Mouse (Mus musculus) stomach, postnatal 0 days (tissue): ENCODE data around the gene Thbs3. TPM values are rescaled to one million over a fixed set of nuclear protein-coding genes. Genes with fewer than 3 reads are reported as not detected.

Experiments used
- ATAC-seq: fragments of 200-750 bp; cut with Nextera tagmentation; 2 replicates; pipeline ENCODE4 v1.8.0; 2017; ENCODE audit not compliant: low FRiP score, low TSS enrichment
- DNase-seq: peaks from one replicate; pipeline ENCODE4 v3.0.0-alpha.2; 2016; ENCODE audit warnings: low spot score
- H3K27ac ChIP-seq: fragments of 300-500 bp; sonication (generic); replicated peaks from 2 replicates; pipeline ENCODE4 v1.5.1; 2014; ENCODE audit warnings: mild to moderate bottlenecking, control low read depth
- H3K27me3 ChIP-seq: fragments of 300-500 bp; sonication (generic); 2 replicates; pipeline ENCODE4 v1.6.1; 2014; ENCODE audit warnings: low read length; ENCODE audit not compliant: control insufficient read depth, insufficient read depth
- H3K36me3 ChIP-seq: fragments of 300-500 bp; sonication (generic); 2 replicates; pipeline ENCODE4 v1.6.1; 2014; ENCODE audit warnings: low read length, mixed read lengths; ENCODE audit not compliant: control insufficient read depth, insufficient read depth
- H3K4me1 ChIP-seq: fragments of 300-500 bp; sonication (generic); replicated peaks from 2 replicates; pipeline ENCODE4 v1.6.1; 2014; ENCODE audit warnings: antibody characterized with exemption; ENCODE audit not compliant: control insufficient read depth, insufficient read depth
- H3K4me2 ChIP-seq: fragments of 300-500 bp; sonication (generic); replicated peaks from 2 replicates; pipeline ENCODE4 v1.6.1; 2014; ENCODE audit warnings: low read depth, mild to moderate bottlenecking, control low read depth, moderate library complexity
- H3K4me3 ChIP-seq: fragments of 300-500 bp; sonication (generic); 2 replicates; pipeline ENCODE4 v1.5.1; 2014; ENCODE audit warnings: low read depth, low read length, control low read depth
- H3K9ac ChIP-seq: fragments of 300-500 bp; sonication (generic); 2 replicates; pipeline ENCODE4 v1.6.1; 2014; ENCODE audit warnings: mild to moderate bottlenecking, low read length, control low read depth, mixed read lengths
- H3K9me3 ChIP-seq: fragments of 300-500 bp; sonication (generic); 2 replicates; pipeline ENCODE4 v1.6.1; 2016; ENCODE audit warnings: low read length; ENCODE audit not compliant: control insufficient read depth
- CTCF ChIP-seq: IDR thresholded peaks from 2 replicates; pipeline ENCODE4 v1.5.1; 2016; ENCODE audit warnings: antibody characterized with exemption, low read depth, mild to moderate bottlenecking, moderate library complexity
- EP300 ChIP-seq: optimal IDR thresholded peaks from 2 replicates; pipeline ENCODE3; 2016; ENCODE audit warnings: antibody characterized with exemption
- WGBS: fragments of 180-500 bp; shearing (Covaris S2); extraction: QIAGEN DNeasy Blood & Tissue Kit; methylation state at CpG from one replicate; pipeline ENCODE4 v1.1.7; 2014; 5-methylcytosine and 5-hydroxymethylcytosine counted together
- microRNA counts: library from miRNA; unstranded; fragments of <30 nt; microRNA quantifications from one replicate; lab custom pipeline; 2015
- microRNA-seq: library from miRNA; unstranded; fragments of <30 nt; microRNA quantifications from one replicate; pipeline ENCODE4, GENCODE M21; 2016
- polyA plus RNA-seq: library from polyadenylated mRNA; unstranded; fragments of >200 nt; fragmentation: Nextera tagmentation; extraction: Ambion mirVana; gene quantifications from 2 replicates; pipeline ENCODE4 v1.2.1, GENCODE M21; 2015

Gene Thbs3
- polyA plus RNA-seq, 1 experiment from 2014 or later: 25.5 TPM

- H3K9me3 ChIP-seq: no peaks in the 10 kb centered on the region
- no peaks in the 10 kb centered on the region for H3K36me3 ChIP-seq
- peaks cover 12% of the 10 kb centered on the region for H3K4me1 ChIP-seq
- under 1% methylated on average over 20 of the region's 20 CpGs for WGBS
- H3K4me3 ChIP-seq: peak overlapping the region; percentile 66
- no peaks in the 10 kb centered on the region for H3K27me3 ChIP-seq
- peak; percentile 82 for DNase-seq
- H3K4me2 ChIP-seq: peak overlapping the region; percentile 96
- H3K9ac ChIP-seq: peak overlapping the region; percentile 81
- peak overlapping the region; percentile 84 for H3K27ac ChIP-seq
- TF ChIP-seq EP300 (no peak), CTCF (no peak)
- peak; percentile 77 for ATAC-seq
Measured at GRCm38 (mm10) chr3:89266439-89266893, 51.5 kb downstream of the Thbs3 start.

GRCm38 (mm10) chr3:89268916-89269315 is 53.9 kb downstream of the Thbs3 start:
- no peak overlapping the region for H3K4me3 ChIP-seq
- peaks cover 12% of the 10 kb centered on the region for H3K4me1 ChIP-seq
- DNase-seq (no peak), ATAC-seq (no peak)
- peak overlapping the region; percentile 82 for H3K27ac ChIP-seq
- H3K9me3 ChIP-seq: no peaks in the 10 kb centered on the region
- 76% methylated on average over 8 of the region's 8 CpGs for WGBS
- no peak overlapping the region; the same call in 1 of the 2 replicates for H3K9ac ChIP-seq
- no peaks in the 10 kb centered on the region for H3K27me3 ChIP-seq
- H3K4me2 ChIP-seq: peak overlapping the region; percentile 69; the same call in 1 of the 2 replicates
- TF ChIP-seq CTCF (no peak), EP300 (no peak)
- peaks cover 9% of the 10 kb centered on the region for H3K36me3 ChIP-seq

GRCm38 (mm10) chr3:89270051-89270755 is 55.2 kb downstream of the Thbs3 start, which contains the start of gene Slc50a1:
Gene Slc50a1 (minus strand): TSS chr3:89270570.
- Histone ChIP-seq H3K27me3 (no peaks in the 10 kb centered on the region), H3K27ac (peak within 1 kb of the TSS; percentile 82), H3K36me3 (peaks cover 9% of the 10 kb centered on the region), H3K4me1 (peaks cover 12% of the 10 kb centered on the region), H3K4me2 (peak within 1 kb of the TSS; percentile 69), H3K9me3 (no peaks in the 10 kb centered on the region), H3K4me3 (peak within 1 kb of the TSS; percentile 51), H3K9ac (peak within 1 kb of the TSS; percentile 63)
- no peak for TF ChIP-seq EP300
- TF ChIP-seq CTCF: peak; percentile 77
- DNase-seq (peak; percentile 88), ATAC-seq (peak; percentile 43)
- WGBS: 1% methylated on average over 39 of the region's 39 CpGs

DNA sequence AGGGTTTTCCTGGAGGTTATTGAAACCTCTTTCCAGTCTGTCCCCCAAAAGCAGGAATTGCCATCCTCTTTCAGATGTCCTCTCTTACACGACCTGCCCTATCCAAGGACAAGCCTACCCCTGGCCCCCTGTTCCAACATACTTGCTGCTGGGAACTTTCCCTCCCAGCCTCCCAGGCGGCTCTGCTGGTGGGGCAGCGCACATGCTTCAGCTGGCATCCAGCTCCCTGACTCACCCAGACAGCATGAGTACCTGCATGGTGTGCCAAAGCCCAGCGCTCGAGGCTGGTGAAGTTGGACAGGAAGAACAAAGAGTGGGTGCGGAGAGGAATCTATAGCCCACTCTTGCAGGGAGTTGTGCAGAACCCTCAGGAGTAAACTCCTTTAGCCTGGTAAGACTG is 55.9 kb downstream of the Thbs3 start:
- 45% methylated on average over 6 of the region's 6 CpGs for WGBS
- DNase-seq (peak; percentile 56), ATAC-seq (peak; percentile 18; the same call in 1 of the 2 replicates)
- H3K27ac ChIP-seq: peak overlapping the region; percentile 82
- H3K9ac ChIP-seq: peak overlapping the region; percentile 63; the same call in 1 of the 2 replicates
- no peak overlapping the region for H3K4me3 ChIP-seq
- H3K9me3 ChIP-seq: no peaks in the 10 kb centered on the region
- H3K4me2 ChIP-seq: peak overlapping the region; percentile 69
- H3K4me1 ChIP-seq: peaks cover 12% of the 10 kb centered on the region
- peaks cover 9% of the 10 kb centered on the region for H3K36me3 ChIP-seq
- TF ChIP-seq EP300: no peak
- no peak for TF ChIP-seq CTCF
- H3K27me3 ChIP-seq: no peaks in the 10 kb centered on the region

- Histone ChIP-seq H3K27ac (no peak overlapping the region), H3K27me3 (no peaks in the 10 kb centered on the region), H3K36me3 (peaks cover 9% of the 10 kb centered on the region), H3K9me3 (no peaks in the 10 kb centered on the region), H3K4me3 (no peak overlapping the region), H3K4me2 (no peak overlapping the region), H3K4me1 (peaks cover 12% of the 10 kb centered on the region), H3K9ac (no peak overlapping the region)
- DNase-seq: peak; percentile 38
- 60% methylated on average over 6 of the region's 6 CpGs for WGBS
- ATAC-seq: no peak
- TF ChIP-seq CTCF (no peak), EP300 (no peak)
Measured at GRCm38 (mm10) chr3:89271760-89272159, 56.8 kb downstream of the Thbs3 start.

GRCm38 (mm10) chr3:89276061-89276460 is 61.1 kb downstream of the Thbs3 start:
- no peak for DNase-seq
- Histone ChIP-seq H3K9me3 (no peaks in the 10 kb centered on the region), H3K27me3 (no peaks in the 10 kb centered on the region), H3K27ac (no peak overlapping the region), H3K9ac (no peak overlapping the region), H3K4me2 (peak overlapping the region; percentile 91), H3K4me1 (peaks cover 9% of the 10 kb centered on the region; the same call in 1 of the 2 replicates), H3K4me3 (no peak overlapping the region), H3K36me3 (peaks cover 9% of the 10 kb centered on the region)
- TF ChIP-seq CTCF: no peak
- no peak for TF ChIP-seq EP300
- 91% methylated on average over 13 of the region's 13 CpGs for WGBS
- ATAC-seq: no peak

MicroRNAs within 50 kb of the gene (microRNA counts, 519-probe panel; counts per million panel counts)
- not detected for microRNA mmu-miR-92b (lab: Ali Mortazavi, UCI)

Small RNA genes lying within 50 kb of the gene (microRNA-seq; reads per million reads assigned to microRNA genes)
- gene Mir92b: 45.7 reads per million, percentile 34 among the genes with 10 or more reads in this experiment

Other genes starting within 250 kb of the Thbs3 start
- 19.4 and 22.0 TPM in 2 replicates for gene Rusc1, start 121.9 kb upstream of the Thbs3 start, polyA plus RNA-seq
- gene Gm43738, start 114.1 kb upstream of the Thbs3 start, polyA plus RNA-seq: 0.17 TPM in 1 of 2 replicates, not detected in the other
- gene Fdps, start 113.2 kb upstream of the Thbs3 start, polyA plus RNA-seq: 372 and 379 TPM in 2 replicates
- gene Pklr, start 79.0 kb upstream of the Thbs3 start, polyA plus RNA-seq: 6.6 and 6.8 TPM in 2 replicates
- gene Hcn3, start 55.0 kb upstream of the Thbs3 start, polyA plus RNA-seq: 0.45 and 0.71 TPM in 2 replicates
- 10.2 and 11.3 TPM in 2 replicates for gene Clk2, start 50.4 kb upstream of the Thbs3 start, polyA plus RNA-seq
- gene Scamp3, start 37.7 kb upstream of the Thbs3 start, polyA plus RNA-seq: 65.4 and 66.3 TPM in 2 replicates
- 7.5 and 9.1 TPM in 2 replicates for gene Fam189b, start 32.0 kb upstream of the Thbs3 start, polyA plus RNA-seq
- 98.5 and 112 TPM in 2 replicates for gene Gba, start 12.3 kb upstream of the Thbs3 start, polyA plus RNA-seq
- gene Mtx1, start 11.9 kb downstream of the Thbs3 start, polyA plus RNA-seq: 129 and 133 TPM in 2 replicates
- gene Muc1, start 13.9 kb downstream of the Thbs3 start, polyA plus RNA-seq: 212 and 255 TPM in 2 replicates
- gene Krtcap2, start 30.8 kb downstream of the Thbs3 start, polyA plus RNA-seq: 266 and 314 TPM in 2 replicates
- 2.7 and 3.3 TPM in 2 replicates for gene Trim46, start 31.1 kb downstream of the Thbs3 start, polyA plus RNA-seq
- gene Dpm3, start 44.2 kb downstream of the Thbs3 start, polyA plus RNA-seq: 140 and 152 TPM in 2 replicates
- gene Slc50a1, start 55.4 kb downstream of the Thbs3 start, polyA plus RNA-seq: 107 and 113 TPM in 2 replicates
- gene Efna1, start 66.0 kb downstream of the Thbs3 start, polyA plus RNA-seq: 34.8 and 36.6 TPM in 2 replicates
- 25.8 and 29.2 TPM in 2 replicates for gene Efna3, start 107.8 kb downstream of the Thbs3 start, polyA plus RNA-seq
- 8.9 and 11.7 TPM in 2 replicates for gene Efna4, start 122.8 kb downstream of the Thbs3 start, polyA plus RNA-seq
- 43.0 and 44.8 TPM in 2 replicates for gene Adam15, start 134.8 kb downstream of the Thbs3 start, polyA plus RNA-seq
- gene Dcst2, start 146.8 kb downstream of the Thbs3 start, polyA plus RNA-seq: 0.33 and 0.41 TPM in 2 replicates
- 0.29 and 0.36 TPM in 2 replicates for gene Dcst1, start 150.1 kb downstream of the Thbs3 start, polyA plus RNA-seq
- 7.9 and 9.1 TPM in 2 replicates for gene Zbtb7b, start 179.6 kb downstream of the Thbs3 start, polyA plus RNA-seq
- not detected in 2 replicates for gene Lenep, start 187.6 kb downstream of the Thbs3 start, polyA plus RNA-seq
- 20.9 and 22.6 TPM in 2 replicates for gene Flad1, start 196.7 kb downstream of the Thbs3 start, polyA plus RNA-seq
- gene Cks1b, start 203.2 kb downstream of the Thbs3 start, polyA plus RNA-seq: 158 and 179 TPM in 2 replicates
- gene Shc1, start 203.3 kb downstream of the Thbs3 start, polyA plus RNA-seq: 42.6 and 49.0 TPM in 2 replicates
- 18.0 and 21.3 TPM in 2 replicates for gene Pygo2, start 215.0 kb downstream of the Thbs3 start, polyA plus RNA-seq
- 48.4 and 48.6 TPM in 2 replicates for gene Pbxip1, start 221.5 kb downstream of the Thbs3 start, polyA plus RNA-seq
- 49.7 and 55.0 TPM in 2 replicates for gene Pmvk, start 239.4 kb downstream of the Thbs3 start, polyA plus RNA-seq